Mouse (Mus musculus) heart, postnatal 0 days (tissue): ENCODE measurements around the gene Smg1.

Experiments used
- CTCF ChIP-seq: IDR thresholded peaks from 2 replicates; pipeline ENCODE4 v1.5.1; 2016; ENCODE audit warnings: antibody characterized with exemption, control low read depth, low read depth
- EP300 ChIP-seq: IDR thresholded peaks from 2 replicates; pipeline ENCODE4 v1.6.1; 2016; ENCODE audit warnings: antibody characterized with exemption, low read depth

GRCm38 (mm10) chr7:118143602-118144001 lies 99.9 kb downstream of the Smg1 start:
- TF ChIP-seq CTCF = no peak
- no peak for TF ChIP-seq EP300
